Mouse (Mus musculus): ENCODE data around the gene Mfsd6l. TPM values are rescaled to one million over a fixed set of nuclear protein-coding genes. Genes with fewer than 3 reads are reported as not detected.
A peak's percentile ranks its signal among the peaks of the same experiment; 100 is the strongest.

Mfsd6l gene
- polyA plus RNA-seq, 1 experiment = 0.26 TPM

GRCm38 (mm10) chr11:68520439-68520838 is 35.5 kb upstream of the Mfsd6l start:
- Histone ChIP-seq H3K36me3 (ENCODE audit: control insufficient read depth, insufficient read depth, low read length) (no peaks in the 10 kb centered on the region), H3K27me3 (ENCODE audit: control insufficient read depth, insufficient read depth, low read length) (no peaks in the 10 kb centered on the region), H3K4me3 (ENCODE audit: extremely low read depth, insufficient read depth, insufficient read length) (no peak overlapping the region), H3K4me1 (ENCODE audit: control insufficient read depth, insufficient read depth, insufficient read length) (peaks cover 23% of the 10 kb centered on the region), H3K27ac (ENCODE audit: insufficient read depth, low read length) (no peak overlapping the region)
- TF ChIP-seq POLR2A (IDR thresholded peaks at IDR 0.05; ENCODE audit: low read depth, low read length) (no peak), CTCF (IDR thresholded peaks at IDR 0.05; ENCODE audit: extremely low read depth, insufficient read depth, insufficient read length, insufficient replicate concordance) (no peak)
- 92% methylated on average over 2 of the region's 2 CpGs for WGBS
- no peak for DNase-seq (ENCODE audit: low read depth in 1 of 2, low spot score in 2 of 2)

- no peak for DNase-seq (ENCODE audit: low read depth in 1 of 2, low spot score in 2 of 2)
- Histone ChIP-seq H3K27ac (ENCODE audit: insufficient read depth, low read length) (no peak overlapping the region), H3K4me3 (ENCODE audit: extremely low read depth, insufficient read depth, insufficient read length) (no peak overlapping the region), H3K27me3 (ENCODE audit: control insufficient read depth, insufficient read depth, low read length) (no peaks in the 10 kb centered on the region), H3K36me3 (ENCODE audit: control insufficient read depth, insufficient read depth, low read length) (no peaks in the 10 kb centered on the region), H3K4me1 (ENCODE audit: control insufficient read depth, insufficient read depth, insufficient read length) (peaks cover 23% of the 10 kb centered on the region)
- TF ChIP-seq POLR2A (IDR thresholded peaks at IDR 0.05; ENCODE audit: low read depth, low read length) (no peak), CTCF (IDR thresholded peaks at IDR 0.05; ENCODE audit: extremely low read depth, insufficient read depth, insufficient read length, insufficient replicate concordance) (no peak)
- WGBS = 72% methylated on average over 5 of the region's 5 CpGs
Observed at GRCm38 (mm10) chr11:68521352-68521751, 34.6 kb upstream of the Mfsd6l start.

GRCm38 (mm10) chr11:68526441-68526840 is 29.5 kb upstream of the Mfsd6l start:
- DNase-seq (ENCODE audit: low read depth in 1 of 2, low spot score in 2 of 2) = no peak
- WGBS = 82% methylated on average over 4 of the region's 4 CpGs
- H3K36me3 ChIP-seq (ENCODE audit: control insufficient read depth, insufficient read depth, low read length) = no peaks in the 10 kb centered on the region
- TF ChIP-seq POLR2A (IDR thresholded peaks at IDR 0.05; ENCODE audit: low read depth, low read length) (no peak), CTCF (IDR thresholded peaks at IDR 0.05; ENCODE audit: extremely low read depth, insufficient read depth, insufficient read length, insufficient replicate concordance) (no peak)
- H3K4me1 ChIP-seq (ENCODE audit: control insufficient read depth, insufficient read depth, insufficient read length) = peaks cover 9% of the 10 kb centered on the region; the same call in 1 of the 2 replicates
- H3K27me3 ChIP-seq (ENCODE audit: control insufficient read depth, insufficient read depth, low read length) = no peaks in the 10 kb centered on the region
- H3K4me3 ChIP-seq (ENCODE audit: extremely low read depth, insufficient read depth, insufficient read length) = no peak overlapping the region
- no peak overlapping the region for H3K27ac ChIP-seq (ENCODE audit: insufficient read depth, low read length)

- DNase-seq (ENCODE audit: low read depth in 1 of 2, low spot score in 2 of 2) = peak in 1 of 2 experiments; percentile 26
- Histone ChIP-seq H3K27ac (ENCODE audit: insufficient read depth, low read length) (no peak overlapping the region), H3K4me3 (ENCODE audit: extremely low read depth, insufficient read depth, insufficient read length) (no peak overlapping the region), H3K27me3 (ENCODE audit: control insufficient read depth, insufficient read depth, low read length) (no peaks in the 10 kb centered on the region), H3K36me3 (ENCODE audit: control insufficient read depth, insufficient read depth, low read length) (no peaks in the 10 kb centered on the region), H3K4me1 (ENCODE audit: control insufficient read depth, insufficient read depth, insufficient read length) (no peaks in the 10 kb centered on the region)
- WGBS = 54% methylated on average over 16 of the region's 16 CpGs
- TF ChIP-seq CTCF (IDR thresholded peaks at IDR 0.05; ENCODE audit: extremely low read depth, insufficient read depth, insufficient read length, insufficient replicate concordance) (no peak), POLR2A (IDR thresholded peaks at IDR 0.05; ENCODE audit: low read depth, low read length) (no peak)
Observed at GRCm38 (mm10) chr11:68531066-68531806, 24.8 kb upstream of the Mfsd6l start.

GRCm38 (mm10) chr11:68531941-68532535 is 23.9 kb upstream of the Mfsd6l start:
- Histone ChIP-seq H3K27ac (ENCODE audit: insufficient read depth, low read length) (no peak overlapping the region), H3K27me3 (ENCODE audit: control insufficient read depth, insufficient read depth, low read length) (no peaks in the 10 kb centered on the region), H3K4me1 (ENCODE audit: control insufficient read depth, insufficient read depth, insufficient read length) (no peaks in the 10 kb centered on the region), H3K36me3 (ENCODE audit: control insufficient read depth, insufficient read depth, low read length) (no peaks in the 10 kb centered on the region), H3K4me3 (ENCODE audit: extremely low read depth, insufficient read depth, insufficient read length) (no peak overlapping the region)
- TF ChIP-seq POLR2A (IDR thresholded peaks at IDR 0.05; ENCODE audit: low read depth, low read length) = no peak
- no peak for TF ChIP-seq CTCF (IDR thresholded peaks at IDR 0.05; ENCODE audit: extremely low read depth, insufficient read depth, insufficient read length, insufficient replicate concordance)
- 83% methylated on average over 11 of the region's 11 CpGs for WGBS
- no peak for DNase-seq (ENCODE audit: low read depth in 1 of 2, low spot score in 2 of 2)

- DNase-seq (ENCODE audit: low read depth in 1 of 2, low spot score in 2 of 2) = no peak
- whole genome bisulfite sequencing = 70% methylated on average over 5 of the region's 5 CpGs
- H3K4me3 ChIP-seq (ENCODE audit: extremely low read depth, insufficient read depth, insufficient read length) = no peak overlapping the region
- H3K36me3 ChIP-seq (ENCODE audit: control insufficient read depth, insufficient read depth, low read length) = no peaks in the 10 kb centered on the region
- H3K27ac ChIP-seq (ENCODE audit: insufficient read depth, low read length) = no peak overlapping the region
- no peaks in the 10 kb centered on the region for H3K27me3 ChIP-seq (ENCODE audit: control insufficient read depth, insufficient read depth, low read length)
- TF ChIP-seq CTCF (IDR thresholded peaks at IDR 0.05; ENCODE audit: extremely low read depth, insufficient read depth, insufficient read length, insufficient replicate concordance) (no peak), POLR2A (IDR thresholded peaks at IDR 0.05; ENCODE audit: low read depth, low read length) (no peak)
- H3K4me1 ChIP-seq (ENCODE audit: control insufficient read depth, insufficient read depth, insufficient read length) = no peaks in the 10 kb centered on the region
Observed at GRCm38 (mm10) chr11:68532773-68533172, 23.2 kb upstream of the Mfsd6l start.

GRCm38 (mm10) chr11:68533971-68534475 is 22.0 kb upstream of the Mfsd6l start:
- Histone ChIP-seq H3K27me3 (ENCODE audit: control insufficient read depth, insufficient read depth, low read length) (no peaks in the 10 kb centered on the region), H3K4me3 (ENCODE audit: extremely low read depth, insufficient read depth, insufficient read length) (no peak overlapping the region), H3K4me1 (ENCODE audit: control insufficient read depth, insufficient read depth, insufficient read length) (no peaks in the 10 kb centered on the region), H3K36me3 (ENCODE audit: control insufficient read depth, insufficient read depth, low read length) (no peaks in the 10 kb centered on the region), H3K27ac (ENCODE audit: insufficient read depth, low read length) (no peak overlapping the region)
- no peak for DNase-seq (ENCODE audit: low read depth in 1 of 2, low spot score in 2 of 2)
- no peak for TF ChIP-seq POLR2A (IDR thresholded peaks at IDR 0.05; ENCODE audit: low read depth, low read length)
- no peak for TF ChIP-seq CTCF (IDR thresholded peaks at IDR 0.05; ENCODE audit: extremely low read depth, insufficient read depth, insufficient read length, insufficient replicate concordance)
- 94% methylated on average over 6 of the region's 6 CpGs for WGBS
